8 mouse cellular contexts compared by ENCODE assay signal in genomic region chrX:43429982-43430531, GRCm38 (mm10). TPM values are rescaled to one million over a fixed set of nuclear protein-coding genes. Genes with fewer than 3 reads are reported as not detected.
DNase-seq lines count a peak whose midpoint lies in the region; ATAC-seq lines count a peak whose summit lies in the region.

No protein-coding gene starts in this region.

- H3K27me3 ChIP-seq in heart, embryonic 13.5 days (replicated peaks): peaks cover 34% of the 10 kb centered on the region

- H3K4me2 ChIP-seq in heart, embryonic 13.5 days: peak overlapping the region; percentile 71

- H3K27ac ChIP-seq in heart, embryonic 13.5 days (replicated peaks): no peak overlapping the region

- no peak for DNase-seq in heart, postnatal 14 days
- DNase-seq in cerebellum, adult 9-11 months: peak; percentile 63
- peak; percentile 7 to 40 for DNase-seq in frontal cortex, postnatal 10 days (ENCODE audit: low spot score in 2 of 2)
- peak; percentile 34 for DNase-seq in left cerebral cortex, postnatal 14 days (ENCODE audit: low spot score in 2 of 2)
- peak; percentile 28 for DNase-seq in retina, embryonic 14.5 days (ENCODE audit: low spot score)
- no peak for DNase-seq in spleen, postnatal 4 days (ENCODE audit: low spot score in 2 of 2)
- DNase-seq in ovary, postnatal 14 days (ENCODE audit: low spot score): no peak

- H3K9ac ChIP-seq in heart, embryonic 13.5 days: no peak overlapping the region

- 9% methylated on average over 25 of the region's 25 CpGs for WGBS in heart, embryonic 13.5 days

- peak overlapping the region; percentile 47 for H3K4me3 ChIP-seq in heart, embryonic 13.5 days

- ATAC-seq in heart, embryonic 13.5 days (ENCODE audit: extremely low read depth, insufficient number of reproducible peaks, low FRiP score, low TSS enrichment): no peak

- H3K4me1 ChIP-seq in heart, embryonic 13.5 days: no peaks in the 10 kb centered on the region

- H3K36me3 ChIP-seq in heart, embryonic 13.5 days: no peaks in the 10 kb centered on the region

- intact Hi-C loops in heart, postnatal 14 days (cut with DNase I): no loop called here
- intact Hi-C loops in left cerebral cortex, postnatal 14 days (cut with DNase I): loop anchor here (5.0 to 10.0 kb wide), 2 partner anchors 885 to 1357 kb away; no protein-coding TSS in a partner anchor

- no peaks in the 10 kb centered on the region for H3K9me3 ChIP-seq in heart, embryonic 13.5 days

RNA-seq across cellular contexts. Expression of gene Tenm1, which starts 1.1 kb away (rescaled TPM):
- polyA plus RNA-seq in heart, embryonic 13.5 days (2015; fragmentation: Nextera tagmentation; extraction: Ambion mirVana): 0.01 and 0.05 TPM in 2 replicates
- under 1 TPM; 0.17 TPM for total RNA-seq in heart, postnatal 14 days (2021)
- total RNA-seq in left cerebral cortex, postnatal 14 days (2021): 10 to 100 TPM; 59.7 to 63.4 TPM

Comparison
In these comparisons a context has a peak if more than half of its experiments do, and no peak if none do; other contexts are left out.
1. DNase-seq: peak in cerebellum, adult 9-11 months (single experiment), frontal cortex, postnatal 10 days (2 of 2), left cerebral cortex, postnatal 14 days (2 of 2) and retina, embryonic 14.5 days (single experiment); none in heart, postnatal 14 days (0 of 2), spleen, postnatal 4 days (0 of 2) and ovary, postnatal 14 days (single experiment).
2. RNA of gene Tenm1, which starts 1.1 kb away (total RNA-seq): 59.7 to 63.4 TPM in left cerebral cortex, postnatal 14 days; 0.17 TPM in heart, postnatal 14 days; every median in the first group is over 10 times any median in the second.